Mouse (Mus musculus) left cerebral cortex, postnatal 25 days (tissue): ENCODE data around the gene Pck2. TPM values are rescaled to one million over a fixed set of nuclear protein-coding genes. Genes with fewer than 3 reads are reported as not detected.

Source experiments
- DNase-seq, 2 experiments: peaks; one replicate each; pipeline ENCODE4 v3.0.0; 2022; ENCODE audit warnings: low spot score in 2 of 2, mixed read lengths in 1 of 2
- intact Hi-C: fragments of 180-260 bp; cut with DNase I; formaldehyde crosslinking; loops from one replicate; pipeline ENCODE4 v1.15.1; 2025
- total RNA-seq, 2 experiments: library from RNA; stranded (reverse); gene quantifications; 2 replicates each; pipeline ENCODE4 v1.2.3; 2021

Pck2 gene
- total RNA-seq, 2 experiments from 2014 or later, result 20.2 to 25.3 TPM

- DNase-seq, result no peak
- intact Hi-C loops, result loop anchor here (5.0 kb wide), 1 partner anchor 47 kb away; the partner anchor contains the start of genes Gm49378 and Ipo4
Measured at GRCm38 (mm10) chr14:55589771-55590448, 49.8 kb downstream of the Pck2 start.

GRCm38 (mm10) chr14:55590748-55591330 lies 50.8 kb downstream of the Pck2 start, which contains the start of gene Psme2:
Gene Psme2, minus strand, starts transcription at chr14:55591113.
- peak; percentile 88 to 97 for DNase-seq
- intact Hi-C loops, result loop anchor here (5.0 kb wide), 1 partner anchor 46 kb away; the partner anchor contains the start of genes Gm49378 and Ipo4

- intact Hi-C loops, result loop anchor here (5.0 kb wide), 1 partner anchor 46 kb away; the partner anchor contains the start of genes Gm49378 and Ipo4
- peak; percentile 93 to 98 for DNase-seq
Measured at GRCm38 (mm10) chr14:55591331-55591891, 51.3 kb downstream of the Pck2 start, which contains the start of gene Rnf31. Gene Rnf31, plus strand, starts transcription at chr14:55591708.

GRCm38 (mm10) chr14:55592226-55592625 lies 52.2 kb downstream of the Pck2 start:
- intact Hi-C loops, result loop anchor here (5.0 kb wide), 1 partner anchor 45 kb away; the partner anchor contains the start of genes Gm49378 and Ipo4
- no peak for DNase-seq

- intact Hi-C loops, result no loop called here
- DNase-seq, result peak in 1 of 2 experiments; percentile 46
Measured at GRCm38 (mm10) chr14:55596036-55596690, 56.1 kb downstream of the Pck2 start.

GRCm38 (mm10) chr14:55598521-55599390 lies 58.7 kb downstream of the Pck2 start:
- intact Hi-C loops, result no loop called here
- DNase-seq, result no peak

Other genes starting within 250 kb of the Pck2 start
- gene Dhrs4, start 61.5 kb upstream of the Pck2 start, total RNA-seq, result 10 to 100 TPM; 15.2 to 15.4 TPM
- 10 to 100 TPM; 46.6 to 46.9 TPM for gene Carmil3, start 49.6 kb upstream of the Pck2 start, total RNA-seq
- gene Cpne6, start 29.8 kb upstream of the Pck2 start, total RNA-seq, result 100 to 1,000 TPM; 180 to 216 TPM
- gene Nrl, start 15.3 kb upstream of the Pck2 start, total RNA-seq, result 1 to 10 TPM in 1 of 2 experiments, under 1 TPM in 1; 0.34 to 1.2 TPM
- gene Dcaf11, start 19.7 kb downstream of the Pck2 start, total RNA-seq, result 10 to 100 TPM; 73.1 to 77.7 TPM
- gene A730061H03Rik, start 20.1 kb downstream of the Pck2 start, total RNA-seq, result under 1 TPM in 1 of 2 experiments, not detected in 1; 0.89 TPM
- gene Fitm1, start 35.4 kb downstream of the Pck2 start, total RNA-seq, result not detected
- 10 to 100 TPM; 39.4 to 45.3 TPM for gene Psme1, start 37.9 kb downstream of the Pck2 start, total RNA-seq
- gene Emc9, start 45.0 kb downstream of the Pck2 start, total RNA-seq, result 10 to 100 TPM; 38.1 to 41.5 TPM
- gene Psme2, start 50.8 kb downstream of the Pck2 start, total RNA-seq, result 10 to 100 TPM; 35.2 to 47.9 TPM
- 10 to 100 TPM; 27.6 to 31.7 TPM for gene Rnf31, start 51.4 kb downstream of the Pck2 start, total RNA-seq
- 10 to 100 TPM in 1 of 2 experiments, 1 to 10 TPM in 1; 9.9 to 12.3 TPM for gene Irf9, start 63.3 kb downstream of the Pck2 start, total RNA-seq
- 1 to 10 TPM; 2.2 to 3.7 TPM for gene Rec8, start 77.8 kb downstream of the Pck2 start, total RNA-seq
- 100 to 1,000 TPM; 117 TPM for gene Ipo4, start 95.7 kb downstream of the Pck2 start, total RNA-seq
- gene Gm49378, start 97.6 kb downstream of the Pck2 start, total RNA-seq, result 1 to 10 TPM; 3.9 to 4.7 TPM
- gene Tm9sf1, start 103.5 kb downstream of the Pck2 start, total RNA-seq, result 10 to 100 TPM; 36.6 to 45.2 TPM
- gene Tssk4, start 109.9 kb downstream of the Pck2 start, total RNA-seq, result 1 to 10 TPM in 1 of 2 experiments, under 1 TPM in 1; 0.30 to 1.1 TPM
- 10 to 100 TPM; 36.9 to 40.1 TPM for gene Mdp1, start 120.2 kb downstream of the Pck2 start, total RNA-seq
- gene Gmpr2, start 131.7 kb downstream of the Pck2 start, total RNA-seq, result 10 to 100 TPM; 22.1 to 24.8 TPM
- 100 to 1,000 TPM; 325 to 348 TPM for gene Nedd8, start 131.9 kb downstream of the Pck2 start, total RNA-seq
- 10 to 100 TPM; 12.9 to 14.8 TPM for gene Tinf2, start 141.6 kb downstream of the Pck2 start, total RNA-seq
- not detected for gene Tgm1, start 173.7 kb downstream of the Pck2 start, total RNA-seq
- 10 to 100 TPM; 45.6 to 45.8 TPM for gene Rabggta, start 182.0 kb downstream of the Pck2 start, total RNA-seq
- 10 to 100 TPM; 79.2 to 88.7 TPM for gene Dhrs1, start 205.4 kb downstream of the Pck2 start, total RNA-seq
- gene Nop9, start 205.4 kb downstream of the Pck2 start, total RNA-seq, result 10 to 100 TPM; 12.7 to 14.0 TPM
- gene Cideb, start 218.2 kb downstream of the Pck2 start, total RNA-seq, result 1 to 10 TPM; 1.6 to 2.3 TPM
- under 1 TPM; 0.25 to 0.32 TPM for gene Ltb4r2, start 221.2 kb downstream of the Pck2 start, total RNA-seq
- gene Ltb4r1, start 225.7 kb downstream of the Pck2 start, total RNA-seq, result under 1 TPM; 0.25 to 0.39 TPM
- gene Adcy4, start 243.8 kb downstream of the Pck2 start, total RNA-seq, result 1 to 10 TPM; 3.8 to 7.1 TPM
- gene Ripk3, start 248.6 kb downstream of the Pck2 start, total RNA-seq, result under 1 TPM in 1 of 2 experiments, not detected in 1; 0.96 TPM